Mouse (Mus musculus): Measurements from ENCODE around the gene Dhx32. TPM values are rescaled to one million over a fixed set of nuclear protein-coding genes. Genes with fewer than 3 reads are reported as not detected.

Dhx32 gene
- total RNA-seq (2023), result 3.6 and 8.2 TPM in 2 replicates

DNA sequence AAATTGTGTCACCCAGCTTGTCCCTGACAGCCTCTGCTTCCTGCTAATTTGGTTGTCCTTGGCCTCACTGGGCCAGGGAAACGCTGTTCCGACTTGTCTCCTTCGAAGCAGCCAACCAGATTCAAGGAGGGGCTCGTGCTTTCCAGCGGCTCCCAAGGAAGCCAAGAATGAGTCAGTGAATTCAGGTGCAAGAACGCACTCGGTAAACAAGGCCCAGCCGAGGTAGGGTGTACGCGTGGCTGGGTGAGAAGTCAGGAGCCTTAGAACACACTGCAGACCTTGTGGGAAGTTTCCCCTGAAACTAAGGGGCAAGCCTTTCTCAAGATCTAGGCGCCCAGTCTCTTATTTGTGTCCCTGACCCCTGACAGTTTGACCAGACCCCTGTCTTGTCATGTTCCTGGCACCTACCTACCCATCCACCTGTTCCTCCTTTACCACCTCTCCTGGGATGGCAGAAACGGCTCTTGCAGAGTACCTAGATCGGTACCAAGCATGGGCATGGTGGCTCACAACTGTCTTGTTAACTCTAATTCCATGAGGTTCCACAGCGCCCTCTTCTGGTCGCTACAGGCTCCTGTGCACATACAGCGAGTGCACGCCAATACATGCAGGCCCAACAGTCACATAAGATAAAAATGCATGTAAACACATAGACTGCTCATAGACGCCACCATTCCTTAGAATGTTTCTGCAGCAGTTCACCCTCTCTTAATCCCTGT is at the start of gene Dhx32:
TSS of gene Dhx32 (minus strand) at position 10 of the 719 bp plus-strand sequence.

GRCm38 (mm10) chr7:133776626-133776996 is 5.9 kb downstream of the Dhx32 start, which contains the start of gene Fank1:
Gene Fank1, plus strand, starts transcription at chr7:133776861.

GRCm38 (mm10) chr7:133679961-133680360 is 102.6 kb downstream of the Dhx32 start, which contains the start of gene Mmp21:
Gene Mmp21, minus strand, starts transcription at chr7:133680061.

Other genes with a start within 250 kb of the Dhx32 start
- not detected in 2 replicates for gene Tex36, start 180.6 kb downstream of the Dhx32 start, total RNA-seq (2023)
- gene Edrf1, start 145.2 kb downstream of the Dhx32 start, total RNA-seq (2023), result 19.2 and 33.8 TPM in 2 replicates
- gene Mmp21, start 102.7 kb downstream of the Dhx32 start, total RNA-seq (2023), result not detected in 2 replicates
- 14.0 and 14.7 TPM in 2 replicates for gene Bccip, start 73.4 kb downstream of the Dhx32 start, total RNA-seq (2023)
- gene Uros, start 72.7 kb downstream of the Dhx32 start, total RNA-seq (2023), result 2.8 and 5.5 TPM in 2 replicates
- gene Fank1, start 5.9 kb downstream of the Dhx32 start, total RNA-seq (2023), result not detected in 2 replicates

All from neutrophil, adult 65 days (primary cell).